Mouse (Mus musculus) midbrain, embryonic 14.5 days (tissue): ENCODE results near the gene Rb1. TPM values are rescaled to one million over a fixed set of nuclear protein-coding genes. Genes with fewer than 3 reads are reported as not detected.

ENCODE experiments used
- ATAC-seq: fragments of 200-750 bp; cut with Nextera tagmentation; 2 replicates; pipeline ENCODE4 v1.8.0; 2017; ENCODE audit warnings: moderate number of reproducible peaks, moderate library complexity; ENCODE audit not compliant: low FRiP score, low TSS enrichment
- DNase-seq: peaks from one replicate; pipeline ENCODE4 v3.0.0-alpha.2; 2015
- H3K27ac ChIP-seq: fragments of 300-500 bp; sonication (generic); replicated peaks from 2 replicates; pipeline ENCODE4 v1.5.1; 2014; ENCODE audit warnings: mild to moderate bottlenecking, low read depth, low read length, moderate library complexity
- H3K27me3 ChIP-seq: fragments of 300-500 bp; sonication (generic); 2 replicates; pipeline ENCODE4 v1.6.1; 2014; ENCODE audit warnings: low read length, control low read depth, mixed read lengths; ENCODE audit not compliant: control insufficient read depth, insufficient read depth
- H3K36me3 ChIP-seq: fragments of 300-500 bp; sonication (generic); 2 replicates; pipeline ENCODE4 v1.6.1; 2014; ENCODE audit warnings: low read length, control low read depth; ENCODE audit not compliant: control insufficient read depth, insufficient read depth
- H3K4me1 ChIP-seq: fragments of 300-500 bp; sonication (generic); 2 replicates; pipeline ENCODE4 v1.6.1; 2014; ENCODE audit warnings: mild to moderate bottlenecking, antibody characterized with exemption, low read length, control low read depth; ENCODE audit not compliant: control insufficient read depth, insufficient read depth
- H3K4me2 ChIP-seq: fragments of 300-500 bp; sonication (generic); 2 replicates; pipeline ENCODE4 v1.6.1; 2014; ENCODE audit warnings: mild to moderate bottlenecking, low read length, moderate library complexity
- H3K4me3 ChIP-seq: fragments of 300-500 bp; sonication (generic); replicated peaks from 2 replicates; pipeline ENCODE4 v1.5.1; 2014; ENCODE audit warnings: low read depth, low read length
- H3K9ac ChIP-seq: fragments of 300-500 bp; sonication (generic); replicated peaks from 2 replicates; pipeline ENCODE4 v1.6.1; 2014; ENCODE audit warnings: mild to moderate bottlenecking, low read length, moderate library complexity
- H3K9me3 ChIP-seq: fragments of 300-500 bp; sonication (generic); 2 replicates; pipeline ENCODE4 v1.6.1; 2016; ENCODE audit warnings: low read length, control low read depth, mixed read lengths; ENCODE audit not compliant: control insufficient read depth
- WGBS: fragments of 180-500 bp; shearing (Covaris S2); extraction: QIAGEN DNeasy Blood & Tissue Kit; methylation state at CpG from one replicate; pipeline ENCODE4 v1.1.7; 2014; 5-methylcytosine and 5-hydroxymethylcytosine counted together
- polyA plus RNA-seq: library from polyadenylated mRNA; unstranded; fragments of >200 nt; fragmentation: Nextera tagmentation; extraction: Ambion mirVana; gene quantifications from 2 replicates; pipeline ENCODE4 v1.2.1, GENCODE M21; 2014

Gene Rb1
- polyA plus RNA-seq, 1 experiment from 2014 or later = 36.4 TPM

DNA sequence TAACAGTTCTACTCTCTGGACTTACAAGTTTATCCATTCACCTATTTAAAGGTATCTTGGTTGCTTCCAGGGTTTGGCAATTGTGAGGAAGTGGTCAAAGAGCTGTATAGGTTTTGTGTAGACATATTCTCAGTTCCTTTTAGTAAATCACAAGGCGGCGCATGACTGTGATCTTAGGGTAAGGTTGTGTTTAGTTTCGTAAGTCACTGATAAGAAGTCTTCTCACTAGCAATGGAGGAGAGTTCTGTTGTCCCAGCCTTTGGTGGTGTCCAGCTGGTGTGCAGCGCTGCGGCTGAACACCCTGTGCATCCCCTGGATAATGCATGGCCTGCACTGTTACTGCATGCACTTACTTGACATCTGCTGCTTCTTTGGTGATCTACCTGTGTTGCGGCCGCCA, 138.7 kb downstream of the Rb1 start:
- H3K27ac ChIP-seq = no peak overlapping the region
- no peaks in the 10 kb centered on the region for H3K4me1 ChIP-seq
- ATAC-seq (no peak), DNase-seq (no peak)
- no peak overlapping the region for H3K4me3 ChIP-seq
- peaks cover 30% of the 10 kb centered on the region for H3K36me3 ChIP-seq
- no peak overlapping the region for H3K9ac ChIP-seq
- no peaks in the 10 kb centered on the region for H3K9me3 ChIP-seq
- H3K27me3 ChIP-seq = no peaks in the 10 kb centered on the region
- no peak overlapping the region for H3K4me2 ChIP-seq
- WGBS = 90% methylated on average over 7 of the region's 7 CpGs

DNA sequence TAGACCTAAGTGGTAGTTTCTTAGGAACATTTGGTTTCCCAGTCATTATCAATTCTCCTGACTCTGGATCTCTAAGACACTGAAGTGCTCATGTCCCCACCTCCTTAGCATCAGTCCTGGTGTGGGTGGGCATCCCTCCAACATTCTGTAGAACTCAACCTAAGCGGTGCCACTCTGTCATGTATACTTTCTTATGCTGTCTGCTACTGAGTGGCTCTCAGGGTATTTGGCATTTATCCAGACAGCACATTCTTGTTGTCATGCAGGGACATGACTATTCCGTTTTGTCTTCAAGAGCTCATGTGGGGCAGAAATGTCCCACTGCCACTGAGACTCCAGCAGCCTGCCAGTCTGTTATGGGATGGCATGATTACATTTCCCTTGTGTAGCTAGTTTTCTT, 144.5 kb downstream of the Rb1 start:
- Histone ChIP-seq H3K9ac (no peak overlapping the region), H3K9me3 (no peaks in the 10 kb centered on the region), H3K4me2 (no peak overlapping the region), H3K27me3 (no peaks in the 10 kb centered on the region), H3K27ac (no peak overlapping the region), H3K4me3 (no peak overlapping the region), H3K4me1 (no peaks in the 10 kb centered on the region), H3K36me3 (peaks cover 65% of the 10 kb centered on the region)
- peak; percentile 42 for DNase-seq
- ATAC-seq = no peak
- 54% methylated on average over 2 of the region's 2 CpGs for WGBS

DNA sequence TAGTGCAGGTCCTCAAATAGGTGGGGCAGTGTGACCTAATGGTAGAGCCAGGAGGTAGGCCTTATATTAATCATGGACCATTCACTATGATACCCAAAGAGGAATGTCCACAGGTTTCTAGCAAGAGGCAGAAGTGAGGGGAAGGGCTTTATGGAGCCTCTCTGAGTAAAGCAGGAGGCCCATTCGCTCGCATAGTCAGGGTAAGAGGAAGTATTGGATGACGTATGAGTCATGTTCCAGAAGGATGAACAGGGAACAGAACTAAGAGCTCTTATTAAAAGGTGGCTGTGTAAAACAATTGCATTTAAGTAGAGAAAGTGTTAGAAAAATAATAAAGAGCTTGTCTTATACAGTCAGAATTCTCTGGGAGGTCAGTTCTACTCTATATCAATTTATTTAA, 145.0 kb downstream of the Rb1 start:
- no peak overlapping the region for H3K4me2 ChIP-seq
- H3K9ac ChIP-seq = no peak overlapping the region
- 91% methylated on average over 3 of the region's 3 CpGs for WGBS
- DNase-seq = no peak
- no peaks in the 10 kb centered on the region for H3K4me1 ChIP-seq
- ATAC-seq = no peak
- H3K4me3 ChIP-seq = no peak overlapping the region
- no peak overlapping the region for H3K27ac ChIP-seq
- no peaks in the 10 kb centered on the region for H3K9me3 ChIP-seq
- no peaks in the 10 kb centered on the region for H3K27me3 ChIP-seq
- H3K36me3 ChIP-seq = peaks cover 67% of the 10 kb centered on the region

DNA sequence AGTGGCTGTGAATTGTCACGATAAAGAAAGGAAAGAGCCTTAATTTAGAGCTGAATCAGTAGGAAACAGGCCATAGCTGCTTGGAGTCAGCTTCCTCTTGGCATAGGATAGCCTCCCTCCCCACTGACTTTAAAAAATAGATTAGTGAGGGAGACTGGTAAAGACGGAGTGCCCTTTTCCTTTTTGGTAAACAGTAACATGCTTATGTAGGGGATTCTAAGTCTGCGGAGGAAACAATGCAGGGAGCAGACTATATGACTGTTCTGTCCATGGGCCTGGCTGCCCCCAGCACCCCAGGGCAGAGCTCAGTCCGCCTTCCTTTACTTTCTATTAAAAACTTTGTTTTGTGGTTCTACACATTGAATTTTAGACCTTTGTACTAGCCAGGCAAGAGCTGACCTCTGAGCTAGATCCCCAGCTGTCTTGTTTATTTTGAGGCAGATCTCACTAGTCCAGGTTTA, 146.4 kb downstream of the Rb1 start:
- H3K9me3 ChIP-seq = no peaks in the 10 kb centered on the region
- no peaks in the 10 kb centered on the region for H3K27me3 ChIP-seq
- no peak overlapping the region for H3K4me2 ChIP-seq
- no peak overlapping the region for H3K27ac ChIP-seq
- no peaks in the 10 kb centered on the region for H3K4me1 ChIP-seq
- H3K4me3 ChIP-seq = no peak overlapping the region
- ATAC-seq (no peak), DNase-seq (no peak)
- H3K36me3 ChIP-seq = peaks cover 70% of the 10 kb centered on the region
- WGBS = 94% methylated on average over 4 of the region's 4 CpGs
- no peak overlapping the region for H3K9ac ChIP-seq

DNA sequence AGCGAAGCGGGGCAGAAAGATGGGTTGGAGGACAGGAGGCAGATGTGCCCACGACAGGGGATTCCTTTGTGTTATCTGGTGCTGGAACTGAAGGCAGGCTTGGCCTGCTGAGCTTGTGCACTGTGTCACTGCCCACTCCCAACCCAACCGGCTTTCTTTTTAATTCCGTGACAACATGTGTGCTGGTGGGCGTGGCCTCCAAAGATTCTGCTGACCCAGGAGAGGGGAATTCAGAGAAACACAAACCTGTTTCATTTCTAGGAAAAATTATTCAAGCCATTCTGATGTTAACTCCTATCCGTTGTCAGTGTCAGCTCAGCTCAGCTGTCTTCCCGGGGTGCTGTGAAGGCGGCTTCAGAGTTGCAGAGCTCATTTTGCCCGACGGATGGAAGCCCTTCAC, 147.7 kb downstream of the Rb1 start:
- DNase-seq (no peak), ATAC-seq (no peak)
- Histone ChIP-seq H3K4me1 (no peaks in the 10 kb centered on the region), H3K27ac (no peak overlapping the region), H3K4me2 (no peak overlapping the region), H3K4me3 (no peak overlapping the region), H3K27me3 (no peaks in the 10 kb centered on the region), H3K9ac (no peak overlapping the region), H3K9me3 (no peaks in the 10 kb centered on the region), H3K36me3 (peaks cover 79% of the 10 kb centered on the region)
- WGBS = 90% methylated on average over 11 of the region's 11 CpGs

DNA sequence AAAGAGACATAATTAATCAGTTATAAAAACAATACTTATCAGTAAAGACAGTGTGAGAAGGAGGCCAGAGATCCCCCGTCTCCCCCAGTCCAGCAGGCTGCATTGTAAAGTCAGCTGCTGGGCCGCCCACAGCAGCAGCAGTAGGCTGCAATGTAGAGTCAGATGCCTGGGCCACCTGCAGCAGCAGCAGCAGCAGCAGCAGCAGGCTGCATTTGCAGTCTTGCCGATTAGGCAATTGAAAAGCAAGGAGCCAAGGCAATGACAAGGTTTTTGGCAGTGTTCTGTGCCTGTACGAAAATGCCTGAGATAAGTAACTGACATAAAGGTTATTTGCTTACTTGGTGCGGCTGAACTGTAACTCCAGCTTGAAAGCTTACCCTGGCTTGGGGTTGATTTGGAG, 149.4 kb downstream of the Rb1 start:
- no peak overlapping the region for H3K4me2 ChIP-seq
- H3K4me3 ChIP-seq = no peak overlapping the region
- DNase-seq (no peak), ATAC-seq (no peak)
- no peak overlapping the region for H3K27ac ChIP-seq
- H3K9ac ChIP-seq = no peak overlapping the region
- peaks cover 72% of the 10 kb centered on the region for H3K36me3 ChIP-seq
- no peaks in the 10 kb centered on the region for H3K4me1 ChIP-seq
- 91% methylated on average over 5 of the region's 5 CpGs for WGBS
- H3K9me3 ChIP-seq = no peaks in the 10 kb centered on the region
- no peaks in the 10 kb centered on the region for H3K27me3 ChIP-seq

DNA sequence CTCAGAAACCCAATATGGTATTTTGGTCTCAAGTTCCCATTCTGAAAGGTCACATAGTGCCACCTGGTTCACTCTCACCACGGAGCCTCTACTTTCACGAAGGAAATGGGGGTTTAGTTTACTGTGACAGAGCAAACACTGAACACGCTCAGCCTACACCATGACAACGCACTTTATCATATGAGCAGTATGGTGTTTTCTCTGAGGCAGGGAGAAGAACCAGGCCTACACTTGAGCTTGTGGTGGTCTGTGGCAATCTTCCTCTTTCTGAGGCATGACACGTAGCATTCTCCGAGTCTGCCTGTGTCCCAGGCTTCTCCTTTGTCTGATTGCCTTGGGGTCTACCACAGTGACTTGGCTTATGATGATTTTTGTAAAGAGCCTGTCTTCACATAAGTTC, 149.8 kb downstream of the Rb1 start:
- DNase-seq = no peak
- peaks cover 76% of the 10 kb centered on the region for H3K36me3 ChIP-seq
- ATAC-seq = no peak

DNA sequence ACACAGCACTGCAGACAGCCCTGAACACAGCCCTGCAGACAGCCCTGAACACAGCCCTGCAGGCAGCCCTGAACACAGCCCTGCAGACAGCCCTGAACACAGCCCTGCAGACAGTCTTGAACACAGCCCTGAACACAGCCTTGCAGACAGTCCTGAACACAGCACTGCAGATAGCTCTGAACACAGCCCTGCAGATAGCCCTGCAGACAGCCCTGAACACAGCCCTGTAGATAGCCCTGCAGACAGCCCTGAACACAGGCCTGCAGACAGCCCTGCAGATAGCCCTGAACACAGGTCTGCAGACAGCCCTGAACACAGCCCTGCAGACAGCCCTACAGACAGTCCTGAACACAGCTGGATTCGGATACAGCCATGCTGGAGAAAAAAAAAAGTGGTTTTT, 150.6 kb downstream of the Rb1 start:
- Histone ChIP-seq H3K27ac (no peak overlapping the region), H3K36me3 (peaks cover 81% of the 10 kb centered on the region), H3K27me3 (no peaks in the 10 kb centered on the region), H3K9me3 (no peaks in the 10 kb centered on the region), H3K9ac (no peak overlapping the region), H3K4me2 (no peak overlapping the region), H3K4me1 (no peaks in the 10 kb centered on the region), H3K4me3 (no peak overlapping the region)
- no peak for DNase-seq
- ATAC-seq = no peak
- WGBS = 96% methylated on average over 1 of the region's 1 CpGs

More for the DNA sequence above, 149.8 kb downstream of the Rb1 start:
- Histone ChIP-seq H3K9ac (no peak overlapping the region), H3K4me3 (no peak overlapping the region), H3K4me1 (no peaks in the 10 kb centered on the region), H3K4me2 (no peak overlapping the region), H3K27ac (no peak overlapping the region), H3K9me3 (no peaks in the 10 kb centered on the region), H3K27me3 (no peaks in the 10 kb centered on the region)
- 91% methylated on average over 6 of the region's 6 CpGs for WGBS

DNA sequence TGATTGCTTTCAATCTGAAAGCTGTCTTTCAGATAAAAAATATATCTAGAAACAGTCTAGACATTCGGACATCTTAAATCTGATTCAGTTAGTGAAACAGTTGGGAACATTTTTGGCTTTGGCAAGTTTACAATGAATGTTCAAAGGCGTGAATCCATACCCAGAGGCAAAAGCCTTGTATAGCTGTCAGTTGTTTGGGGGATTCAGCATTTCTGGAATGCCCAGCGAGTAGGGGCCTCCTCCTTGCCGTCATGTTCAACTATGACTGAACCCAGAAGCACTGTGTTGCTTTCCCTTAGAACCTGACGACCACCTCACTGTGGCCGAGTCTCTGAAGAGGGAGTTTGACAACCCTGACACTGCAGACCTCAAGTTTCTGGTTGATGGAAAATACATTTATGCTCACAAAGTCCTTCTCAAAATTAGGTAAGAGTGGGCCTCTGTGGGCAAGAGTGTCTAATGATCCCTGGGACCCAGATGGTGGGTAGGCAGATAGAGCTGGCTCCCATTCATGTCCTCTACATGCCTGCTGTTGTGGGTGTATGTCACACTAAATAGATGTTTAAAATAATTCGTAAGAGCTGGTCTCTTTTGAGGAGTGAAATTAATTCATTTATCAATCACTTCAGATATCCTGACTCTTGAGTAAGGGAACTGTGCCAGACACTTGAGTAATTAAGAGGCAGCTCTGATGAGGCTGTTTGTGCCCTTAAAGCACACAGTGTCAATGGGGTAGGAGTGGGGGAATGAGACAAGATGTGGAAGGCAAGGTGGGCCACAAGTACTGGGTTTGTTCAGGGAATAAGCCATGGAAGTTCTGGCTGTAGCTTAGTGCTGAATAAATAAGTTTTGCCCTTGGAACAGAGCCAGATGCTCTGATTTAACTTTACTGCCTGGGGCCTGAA, 151.3 kb downstream of the Rb1 start:
- 88% methylated on average over 7 of the region's 7 CpGs for WGBS
- H3K9ac ChIP-seq = no peak overlapping the region
- no peak overlapping the region for H3K27ac ChIP-seq
- no peak overlapping the region for H3K4me3 ChIP-seq
- no peaks in the 10 kb centered on the region for H3K4me1 ChIP-seq
- ATAC-seq = no peak
- H3K4me2 ChIP-seq = no peak overlapping the region
- no peaks in the 10 kb centered on the region for H3K9me3 ChIP-seq
- no peak for DNase-seq
- H3K27me3 ChIP-seq = no peaks in the 10 kb centered on the region
- peaks cover 78% of the 10 kb centered on the region for H3K36me3 ChIP-seq
